Mouse (Mus musculus) liver, embryonic 11.5 days (tissue): ENCODE measurements around the gene Zfp169. TPM values are rescaled to one million over a fixed set of nuclear protein-coding genes. Genes with fewer than 3 reads are reported as not detected.

Source experiments
- ATAC-seq: fragments of 200-750 bp; cut with Nextera tagmentation; replicated peaks from 2 replicates; pipeline ENCODE4 v1.8.0; 2017; ENCODE audit warnings: moderate number of reproducible peaks, mild to moderate bottlenecking, moderate TSS enrichment, moderate library complexity; ENCODE audit not compliant: low FRiP score
- DNase-seq: peaks from one replicate; pipeline ENCODE4 v3.0.0-alpha.2; 2017; ENCODE audit warnings: low spot score
- H3K27ac ChIP-seq: fragments of 300-500 bp; sonication (generic); 2 replicates; pipeline ENCODE4 v1.5.1; 2014; ENCODE audit warnings: mild to moderate bottlenecking, low read depth, low read length, control low read depth
- H3K27me3 ChIP-seq: fragments of 300-500 bp; sonication (generic); replicated peaks from 2 replicates; pipeline ENCODE4 v1.6.1; 2014; ENCODE audit warnings: low read length, mixed read lengths; ENCODE audit not compliant: control insufficient read depth, insufficient read depth
- H3K36me3 ChIP-seq: fragments of 300-500 bp; sonication (generic); 2 replicates; pipeline ENCODE4 v1.6.1; 2014; ENCODE audit warnings: mild to moderate bottlenecking, low read length, moderate library complexity, mixed read lengths; ENCODE audit not compliant: control insufficient read depth, insufficient read depth
- H3K4me1 ChIP-seq: fragments of 300-500 bp; sonication (generic); replicated peaks from 2 replicates; pipeline ENCODE4 v1.6.1; 2014; ENCODE audit warnings: low read length, mixed read lengths; ENCODE audit not compliant: control insufficient read depth, insufficient read depth
- H3K4me2 ChIP-seq: fragments of 300-500 bp; sonication (generic); 2 replicates; pipeline ENCODE4 v1.6.1; 2014; ENCODE audit warnings: mild to moderate bottlenecking, control low read depth, moderate library complexity
- H3K4me3 ChIP-seq: fragments of 300-500 bp; sonication (generic); 2 replicates; pipeline ENCODE4 v1.5.1; 2014; ENCODE audit warnings: low read depth, low read length, control low read depth
- H3K9ac ChIP-seq: fragments of 300-500 bp; sonication (generic); 2 replicates; pipeline ENCODE4 v1.6.1; 2014; ENCODE audit warnings: low read depth, low read length, control low read depth
- H3K9me3 ChIP-seq: fragments of 300-500 bp; sonication (generic); 2 replicates; pipeline ENCODE4 v1.6.1; 2016; ENCODE audit warnings: low read length, inconsistent platforms, mixed read lengths; ENCODE audit not compliant: control insufficient read depth
- WGBS: fragments of 180-500 bp; shearing (Covaris S2); extraction: QIAGEN DNeasy Blood & Tissue Kit; methylation state at CpG from one replicate; pipeline ENCODE4 v1.1.7; 2014; 5-methylcytosine and 5-hydroxymethylcytosine counted together
- polyA plus RNA-seq: library from polyadenylated mRNA; unstranded; fragments of >200 nt; fragmentation: Nextera tagmentation; extraction: Ambion mirVana; gene quantifications from 2 replicates; pipeline ENCODE4 v1.2.1, GENCODE M21; 2014

Zfp169 gene
- polyA plus RNA-seq, 1 experiment from 2014 or later = 2.9 TPM

DNA sequence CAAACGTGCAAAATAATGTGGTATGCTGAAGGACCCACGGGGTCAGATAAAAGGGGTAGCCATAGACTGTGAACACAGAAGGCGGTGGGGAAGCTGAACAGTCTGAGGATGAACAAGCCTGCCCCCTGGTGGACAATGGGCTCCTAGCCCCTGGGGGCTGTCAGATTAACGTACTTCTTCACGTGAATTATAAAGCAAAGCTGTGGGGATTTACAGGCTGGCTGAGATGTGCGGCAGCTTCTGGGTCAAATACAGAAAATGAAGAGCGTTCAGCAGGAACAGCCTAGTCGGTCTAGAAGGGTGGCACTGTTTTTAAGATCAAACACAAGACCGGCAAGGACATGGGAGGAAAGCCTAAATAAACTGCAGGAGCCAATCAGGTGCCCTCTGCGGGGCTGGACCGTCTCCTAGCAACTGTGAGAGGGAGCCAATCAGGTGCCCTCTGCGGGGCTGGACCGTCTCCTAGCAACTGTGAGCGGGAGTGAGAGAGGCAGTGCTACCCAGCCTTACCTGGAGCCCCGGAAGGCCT lies 15.5 kb downstream of the Zfp169 start:
- Histone ChIP-seq H3K9me3 (no peaks in the 10 kb centered on the region), H3K27me3 (no peaks in the 10 kb centered on the region), H3K27ac (no peak overlapping the region), H3K4me2 (no peak overlapping the region), H3K4me1 (no peaks in the 10 kb centered on the region), H3K36me3 (peaks cover 7% of the 10 kb centered on the region; the same call in 1 of the 2 replicates), H3K4me3 (no peak overlapping the region), H3K9ac (no peak overlapping the region)
- WGBS = 35% methylated on average over 15 of the region's 15 CpGs
- DNase-seq (peak; percentile 48), ATAC-seq (peak; percentile 34; the same call in 1 of the 2 replicates)

- H3K27me3 ChIP-seq = no peaks in the 10 kb centered on the region
- WGBS = 78% methylated on average over 4 of the region's 5 CpGs
- H3K27ac ChIP-seq = no peak overlapping the region
- H3K9ac ChIP-seq = no peak overlapping the region
- ATAC-seq (no peak), DNase-seq (no peak)
- H3K4me3 ChIP-seq = no peak overlapping the region
- no peak overlapping the region for H3K4me2 ChIP-seq
- H3K36me3 ChIP-seq = peaks cover 28% of the 10 kb centered on the region
- H3K4me1 ChIP-seq = no peaks in the 10 kb centered on the region
- H3K9me3 ChIP-seq = no peaks in the 10 kb centered on the region; the same call in 1 of the 2 replicates
Observed at GRCm38 (mm10) chr13:48493183-48493582, 20.1 kb downstream of the Zfp169 start.

DNA sequence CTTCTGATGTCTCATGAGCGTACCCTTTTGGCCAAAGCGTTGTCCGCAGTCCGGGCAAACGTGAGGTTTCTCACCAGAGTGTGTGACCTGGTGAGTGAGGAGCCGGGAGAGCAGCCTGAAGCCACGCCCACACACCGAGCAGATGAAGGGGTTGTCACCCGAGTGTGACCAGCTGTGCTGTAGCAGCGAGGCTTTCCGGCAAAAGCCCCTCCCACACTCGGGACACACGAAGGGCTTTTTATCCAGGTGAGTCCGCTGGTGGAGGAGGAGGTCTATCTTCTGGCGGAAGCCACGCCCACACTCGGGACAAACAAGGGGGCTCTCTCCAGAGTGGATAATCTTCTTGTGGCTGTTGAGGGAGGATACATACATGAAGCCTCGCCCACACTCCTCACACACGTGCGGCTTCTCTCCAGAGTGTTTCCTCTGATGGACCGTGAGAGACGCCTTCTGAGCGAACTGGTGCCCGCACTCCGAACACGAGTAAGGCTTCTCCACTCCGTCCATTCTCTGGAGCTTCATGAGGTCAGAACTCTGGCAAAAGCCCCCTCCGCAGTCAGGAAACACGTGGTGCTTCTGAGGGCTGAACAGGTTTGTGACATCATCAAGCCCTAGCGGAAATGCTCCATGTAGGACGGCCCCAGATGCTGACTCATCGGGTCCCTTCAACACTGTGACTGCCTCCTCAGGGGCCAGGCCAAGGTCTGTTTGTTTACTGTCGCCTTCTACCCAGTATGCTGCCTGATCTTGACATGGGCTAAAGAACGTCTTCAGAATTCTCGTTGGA lies 22.7 kb downstream of the Zfp169 start:
- peaks cover 22% of the 10 kb centered on the region for H3K36me3 ChIP-seq

GRCm38 (mm10) chr13:48483606-48484005 lies 29.6 kb downstream of the Zfp169 start:
- ATAC-seq = no peak
- no peak overlapping the region for H3K4me2 ChIP-seq

More for the DNA sequence above, 22.7 kb downstream of the Zfp169 start:
- DNase-seq (no peak), ATAC-seq (no peak)
- H3K27ac ChIP-seq = no peak overlapping the region
- H3K9ac ChIP-seq = no peak overlapping the region
- no peaks in the 10 kb centered on the region; the same call in 1 of the 2 replicates for H3K9me3 ChIP-seq
- H3K4me2 ChIP-seq = no peak overlapping the region
- no peaks in the 10 kb centered on the region for H3K27me3 ChIP-seq
- WGBS = 88% methylated on average over 35 of the region's 35 CpGs
- no peaks in the 10 kb centered on the region for H3K4me1 ChIP-seq
- H3K4me3 ChIP-seq = no peak overlapping the region

GRCm38 (mm10) chr13:48468656-48469180 lies 44.5 kb downstream of the Zfp169 start:
- no peak for DNase-seq
- Histone ChIP-seq H3K9ac (no peak overlapping the region), H3K27ac (no peak overlapping the region), H3K27me3 (no peaks in the 10 kb centered on the region), H3K4me3 (no peak overlapping the region), H3K9me3 (no peaks in the 10 kb centered on the region), H3K36me3 (no peaks in the 10 kb centered on the region), H3K4me1 (no peaks in the 10 kb centered on the region), H3K4me2 (no peak overlapping the region)
- no peak for ATAC-seq
- WGBS = 58% methylated on average over 15 of the region's 15 CpGs

More at GRCm38 (mm10) chr13:48483606-48484005, 29.6 kb downstream of the Zfp169 start:
- no peak overlapping the region for H3K9ac ChIP-seq
- no peaks in the 10 kb centered on the region for H3K9me3 ChIP-seq
- no peaks in the 10 kb centered on the region for H3K27me3 ChIP-seq
- H3K36me3 ChIP-seq = no peaks in the 10 kb centered on the region
- 85% methylated on average over 4 of the region's 4 CpGs for WGBS
- no peak overlapping the region for H3K27ac ChIP-seq
- no peaks in the 10 kb centered on the region for H3K4me1 ChIP-seq
- no peak overlapping the region for H3K4me3 ChIP-seq
- no peak for DNase-seq

- H3K27ac ChIP-seq = no peak overlapping the region
- WGBS = 68% methylated on average over 10 of the region's 10 CpGs
- no peaks in the 10 kb centered on the region for H3K4me1 ChIP-seq
- H3K4me2 ChIP-seq = no peak overlapping the region
- no peak overlapping the region for H3K4me3 ChIP-seq
- no peak overlapping the region for H3K9ac ChIP-seq
- no peaks in the 10 kb centered on the region for H3K9me3 ChIP-seq
- no peaks in the 10 kb centered on the region for H3K27me3 ChIP-seq
- H3K36me3 ChIP-seq = no peaks in the 10 kb centered on the region
- ATAC-seq (no peak), DNase-seq (no peak)
Observed at GRCm38 (mm10) chr13:48466186-48466585, 47.1 kb downstream of the Zfp169 start.

- no peaks in the 10 kb centered on the region for H3K36me3 ChIP-seq
- DNase-seq (peak; percentile 62), ATAC-seq (no peak)
- no peak overlapping the region for H3K27ac ChIP-seq
- no peak overlapping the region for H3K9ac ChIP-seq
- no peaks in the 10 kb centered on the region for H3K9me3 ChIP-seq
- no peak overlapping the region for H3K4me2 ChIP-seq
- H3K4me1 ChIP-seq = no peaks in the 10 kb centered on the region
- H3K27me3 ChIP-seq = no peaks in the 10 kb centered on the region
- H3K4me3 ChIP-seq = no peak overlapping the region
- WGBS = 21% methylated on average over 4 of the region's 4 CpGs
Observed at GRCm38 (mm10) chr13:48464170-48464569, 49.1 kb downstream of the Zfp169 start.

- Histone ChIP-seq H3K9me3 (no peaks in the 10 kb centered on the region), H3K4me2 (no peak overlapping the region), H3K4me3 (no peak overlapping the region), H3K9ac (no peak overlapping the region), H3K27me3 (no peaks in the 10 kb centered on the region), H3K36me3 (no peaks in the 10 kb centered on the region), H3K4me1 (no peaks in the 10 kb centered on the region), H3K27ac (no peak overlapping the region)
- DNase-seq (no peak), ATAC-seq (no peak)
- 63% methylated on average over 5 of the region's 5 CpGs for WGBS
Observed at GRCm38 (mm10) chr13:48459280-48459679, 54.0 kb downstream of the Zfp169 start.
